Mouse (Mus musculus): ENCODE data around the gene Olfr648.

DNA sequence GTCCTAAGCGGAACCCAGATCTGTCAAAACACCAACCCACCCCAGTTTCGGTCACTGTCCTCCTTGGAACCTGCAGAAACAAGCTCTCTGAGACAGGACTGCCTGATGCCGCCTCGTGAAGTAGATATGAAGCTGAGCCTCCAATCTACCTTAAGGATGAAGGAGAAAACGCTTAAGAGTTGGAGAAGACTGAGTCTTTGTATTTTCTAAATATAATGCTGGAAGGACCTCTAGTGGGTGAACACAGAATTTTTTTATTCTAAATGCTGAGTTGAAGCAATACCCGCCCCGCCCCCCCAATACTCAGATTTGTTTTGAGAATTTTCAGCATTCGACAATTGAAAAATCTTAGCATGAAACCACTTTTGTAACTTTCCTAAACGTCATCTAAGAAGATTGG, 8.1 kb upstream of the Olfr648 start:
- no peak for TF ChIP-seq CTCF (IDR thresholded peaks at IDR 0.05; ENCODE audit: borderline replicate concordance, insufficient read depth, low read depth, low read length)
- TF ChIP-seq POLR2A (IDR thresholded peaks at IDR 0.05; ENCODE audit: borderline replicate concordance, insufficient read depth, low read length) = no peak
